Mouse (Mus musculus) heart, postnatal 14 days (tissue): Measurements from ENCODE around the gene Snx29. TPM values are rescaled to one million over a fixed set of nuclear protein-coding genes. Genes with fewer than 3 reads are reported as not detected.
"Not testable (repeated sequence)": the region's sequence is repeated elsewhere in the genome, so short reads cannot be mapped to it uniquely, and the experiment has no call there.

Experiments used
- DNase-seq, 2 experiments: peaks; one replicate each; pipeline ENCODE4 v3.0.0; 2021 to 2022
- intact Hi-C: fragments of 180-260 bp; cut with DNase I; formaldehyde crosslinking; loops from one replicate; pipeline ENCODE4 v1.15.1; 2025
- total RNA-seq, 2 experiments: library from RNA; stranded (reverse); gene quantifications; 2 replicates each; pipeline ENCODE4 v1.2.3; 2021

Gene Snx29
- total RNA-seq, 2 experiments from 2014 or later = 13.5 to 17.4 TPM

GRCm38 (mm10) chr16:11570072-11570471 lies 247.4 kb downstream of the Snx29 start:
- intact Hi-C loops = no loop called here
- no peak for DNase-seq

GRCm38 (mm10) chr16:11574517-11574916 lies 251.8 kb downstream of the Snx29 start:
- intact Hi-C loops = no loop called here
- DNase-seq = no peak

- intact Hi-C loops, DNase-seq: not testable (repeated sequence)
These were observed 253.0 kb downstream of the Snx29 start for GRCm38 (mm10) chr16:11575733-11576132.

GRCm38 (mm10) chr16:11577541-11578255 lies 255.0 kb downstream of the Snx29 start:
- intact Hi-C loops = no loop called here
- DNase-seq = no peak

GRCm38 (mm10) chr16:11579676-11580098 lies 257.0 kb downstream of the Snx29 start:
- intact Hi-C loops = loop anchor here (5.0 kb wide), 1 partner anchor 107 kb away; no protein-coding TSS in a partner anchor
- DNase-seq = peak; percentile 36 to 60

- DNase-seq = no peak
- intact Hi-C loops = loop anchor here (5.0 kb wide), 1 partner anchor 112 kb away; no protein-coding TSS in a partner anchor
These were observed 261.4 kb downstream of the Snx29 start for GRCm38 (mm10) chr16:11583941-11584639.

GRCm38 (mm10) chr16:11588689-11589088 lies 266.0 kb downstream of the Snx29 start:
- DNase-seq = no peak
- intact Hi-C loops = no loop called here

GRCm38 (mm10) chr16:11589336-11589735 lies 266.6 kb downstream of the Snx29 start:
- DNase-seq = no peak
- intact Hi-C loops = no loop called here

- DNase-seq = no peak
- intact Hi-C loops = no loop called here
These were observed 267.3 kb downstream of the Snx29 start for GRCm38 (mm10) chr16:11589782-11590695.

- intact Hi-C loops = no loop called here
- no peak for DNase-seq
These were observed 273.9 kb downstream of the Snx29 start for GRCm38 (mm10) chr16:11596599-11596998.

GRCm38 (mm10) chr16:11597769-11598168 lies 275.1 kb downstream of the Snx29 start:
- intact Hi-C loops = no loop called here
- DNase-seq = no peak

- intact Hi-C loops = no loop called here
- no peak for DNase-seq
These were observed 276.8 kb downstream of the Snx29 start for GRCm38 (mm10) chr16:11599523-11599922.

- intact Hi-C loops = no loop called here
- DNase-seq = no peak
These were observed 278.8 kb downstream of the Snx29 start for GRCm38 (mm10) chr16:11601336-11602082.

GRCm38 (mm10) chr16:11603667-11604422 lies 281.1 kb downstream of the Snx29 start:
- intact Hi-C loops = loop anchor here (2.0 kb wide), 1 partner anchor 135 kb away; no protein-coding TSS in a partner anchor
- DNase-seq = peak; percentile 27 to 55

GRCm38 (mm10) chr16:11612526-11613126 lies 289.9 kb downstream of the Snx29 start:
- DNase-seq = no peak
- intact Hi-C loops = no loop called here

- intact Hi-C loops = no loop called here
These were observed 291.8 kb downstream of the Snx29 start for GRCm38 (mm10) chr16:11614401-11615014.

GRCm38 (mm10) chr16:11615633-11616032 lies 292.9 kb downstream of the Snx29 start:
- no peak for DNase-seq
- intact Hi-C loops = no loop called here

More at GRCm38 (mm10) chr16:11614401-11615014, 291.8 kb downstream of the Snx29 start:
- DNase-seq = no peak

GRCm38 (mm10) chr16:11619951-11620350 lies 297.2 kb downstream of the Snx29 start:
- DNase-seq = no peak
- intact Hi-C loops = no loop called here
